Mouse (Mus musculus) neural tube, embryonic 12.5 days (tissue): ENCODE data around the gene Gtf2i. TPM values are rescaled to one million over a fixed set of nuclear protein-coding genes. Genes with fewer than 3 reads are reported as not detected.

Experiments used
- ATAC-seq: fragments of 200-750 bp; cut with Nextera tagmentation; 2 replicates; pipeline ENCODE4 v1.8.0; 2017; ENCODE audit warnings: low read depth, mild to moderate bottlenecking, moderate TSS enrichment, moderate library complexity; ENCODE audit not compliant: low FRiP score
- H3K27ac ChIP-seq: fragments of 300-500 bp; sonication (generic); 2 replicates; pipeline ENCODE4 v1.5.1; 2016
- H3K27me3 ChIP-seq: fragments of 300-500 bp; sonication (generic); replicated peaks from 2 replicates; pipeline ENCODE4 v1.6.1; 2016; ENCODE audit warnings: mild to moderate bottlenecking
- H3K36me3 ChIP-seq: fragments of 300-500 bp; sonication (generic); 2 replicates; pipeline ENCODE4 v1.6.1; 2016; ENCODE audit warnings: mild to moderate bottlenecking
- H3K4me1 ChIP-seq: fragments of 300-500 bp; sonication (generic); 2 replicates; pipeline ENCODE4 v1.6.1; 2016
- H3K4me2 ChIP-seq: fragments of 300-500 bp; sonication (generic); replicated peaks from 2 replicates; pipeline ENCODE4 v1.6.1; 2016; ENCODE audit warnings: mild to moderate bottlenecking
- H3K4me3 ChIP-seq: fragments of 300-500 bp; sonication (generic); 2 replicates; pipeline ENCODE4 v1.5.1; 2016
- H3K9ac ChIP-seq: fragments of 300-500 bp; sonication (generic); 2 replicates; pipeline ENCODE4 v1.6.1; 2016; ENCODE audit warnings: mild to moderate bottlenecking
- H3K9me3 ChIP-seq: fragments of 300-500 bp; sonication (generic); 2 replicates; pipeline ENCODE4 v1.6.1; 2016; ENCODE audit warnings: mild to moderate bottlenecking
- WGBS: fragments of 180-500 bp; shearing (Covaris S2); methylation state at CpG from one replicate; pipeline ENCODE4 v1.1.7; 2016; 5-methylcytosine and 5-hydroxymethylcytosine counted together
- polyA plus RNA-seq: library from polyadenylated mRNA; unstranded; fragments of >200 nt; fragmentation: Nextera tagmentation; extraction: Ambion mirVana; gene quantifications from 2 replicates; pipeline ENCODE4 v1.2.1, GENCODE M21; 2016

The Gtf2i gene
- polyA plus RNA-seq, 1 experiment from 2014 or later, result 214 TPM

- H3K9ac ChIP-seq, result no peak overlapping the region
- H3K36me3 ChIP-seq, result peaks cover 95% of the 10 kb centered on the region
- H3K4me3 ChIP-seq, result no peak overlapping the region
- H3K4me1 ChIP-seq, result no peaks in the 10 kb centered on the region
- no peak overlapping the region for H3K27ac ChIP-seq
- ATAC-seq, result no peak
- 95% methylated on average over 6 of the region's 6 CpGs for WGBS
- H3K9me3 ChIP-seq, result no peaks in the 10 kb centered on the region
- H3K27me3 ChIP-seq, result no peaks in the 10 kb centered on the region
- no peak overlapping the region for H3K4me2 ChIP-seq
Measured at GRCm38 (mm10) chr5:134291096-134291495, 23.5 kb downstream of the Gtf2i start.

GRCm38 (mm10) chr5:134289935-134290560 is 24.5 kb downstream of the Gtf2i start:
- 90% methylated on average over 12 of the region's 12 CpGs for WGBS
- no peaks in the 10 kb centered on the region for H3K9me3 ChIP-seq
- H3K27me3 ChIP-seq, result no peaks in the 10 kb centered on the region
- H3K4me1 ChIP-seq, result no peaks in the 10 kb centered on the region
- ATAC-seq, result no peak
- H3K9ac ChIP-seq, result no peak overlapping the region
- H3K4me2 ChIP-seq, result no peak overlapping the region
- no peak overlapping the region for H3K4me3 ChIP-seq
- no peak overlapping the region for H3K27ac ChIP-seq
- H3K36me3 ChIP-seq, result peaks cover 96% of the 10 kb centered on the region

- no peak overlapping the region for H3K9ac ChIP-seq
- no peak for ATAC-seq
- H3K4me2 ChIP-seq, result no peak overlapping the region
- no peak overlapping the region for H3K27ac ChIP-seq
- WGBS, result 97% methylated on average over 3 of the region's 3 CpGs
- H3K27me3 ChIP-seq, result no peaks in the 10 kb centered on the region
- no peaks in the 10 kb centered on the region for H3K4me1 ChIP-seq
- no peak overlapping the region for H3K4me3 ChIP-seq
- H3K36me3 ChIP-seq, result peaks cover 98% of the 10 kb centered on the region
- H3K9me3 ChIP-seq, result no peaks in the 10 kb centered on the region
Measured at GRCm38 (mm10) chr5:134288071-134288470, 26.5 kb downstream of the Gtf2i start.

- Histone ChIP-seq H3K9ac (no peak overlapping the region), H3K4me1 (no peaks in the 10 kb centered on the region), H3K4me3 (no peak overlapping the region), H3K4me2 (no peak overlapping the region), H3K9me3 (no peaks in the 10 kb centered on the region), H3K36me3 (peaks cover 97% of the 10 kb centered on the region), H3K27ac (no peak overlapping the region), H3K27me3 (no peaks in the 10 kb centered on the region)
- no peak for ATAC-seq
- WGBS, result 94% methylated on average over 12 of the region's 12 CpGs
Measured at GRCm38 (mm10) chr5:134284921-134285320, 29.6 kb downstream of the Gtf2i start.

- peaks cover 97% of the 10 kb centered on the region for H3K36me3 ChIP-seq
- 94% methylated on average over 9 of the region's 9 CpGs for WGBS
- no peak for ATAC-seq
Measured at GRCm38 (mm10) chr5:134282603-134283002, 32.0 kb downstream of the Gtf2i start.

GRCm38 (mm10) chr5:134282076-134282475 is 32.5 kb downstream of the Gtf2i start:
- WGBS, result 86% methylated on average over 3 of the region's 3 CpGs

More at GRCm38 (mm10) chr5:134282603-134283002, 32.0 kb downstream of the Gtf2i start:
- no peak overlapping the region for H3K4me2 ChIP-seq
- no peak overlapping the region for H3K9ac ChIP-seq
- no peak overlapping the region for H3K4me3 ChIP-seq
- no peak overlapping the region for H3K27ac ChIP-seq
- no peaks in the 10 kb centered on the region for H3K27me3 ChIP-seq
- H3K4me1 ChIP-seq, result no peaks in the 10 kb centered on the region
- no peaks in the 10 kb centered on the region for H3K9me3 ChIP-seq

GRCm38 (mm10) chr5:134279371-134279770 is 35.2 kb downstream of the Gtf2i start:
- 93% methylated on average over 7 of the region's 7 CpGs for WGBS
- Histone ChIP-seq H3K4me3 (no peak overlapping the region), H3K4me2 (no peak overlapping the region), H3K9ac (no peak overlapping the region), H3K27ac (no peak overlapping the region), H3K9me3 (no peaks in the 10 kb centered on the region), H3K36me3 (peaks cover 91% of the 10 kb centered on the region), H3K27me3 (no peaks in the 10 kb centered on the region), H3K4me1 (no peaks in the 10 kb centered on the region)
- ATAC-seq, result no peak

More at GRCm38 (mm10) chr5:134282076-134282475, 32.5 kb downstream of the Gtf2i start:
- Histone ChIP-seq H3K27ac (no peak overlapping the region), H3K4me3 (no peak overlapping the region), H3K27me3 (no peaks in the 10 kb centered on the region), H3K9ac (no peak overlapping the region), H3K9me3 (no peaks in the 10 kb centered on the region), H3K4me1 (no peaks in the 10 kb centered on the region), H3K4me2 (no peak overlapping the region), H3K36me3 (peaks cover 97% of the 10 kb centered on the region)
- no peak for ATAC-seq

GRCm38 (mm10) chr5:134277109-134277508 is 37.5 kb downstream of the Gtf2i start:
- Histone ChIP-seq H3K4me2 (no peak overlapping the region), H3K4me1 (no peaks in the 10 kb centered on the region), H3K9ac (no peak overlapping the region), H3K4me3 (no peak overlapping the region), H3K9me3 (no peaks in the 10 kb centered on the region), H3K27me3 (no peaks in the 10 kb centered on the region), H3K36me3 (peaks cover 91% of the 10 kb centered on the region), H3K27ac (no peak overlapping the region)
- 90% methylated on average over 4 of the region's 4 CpGs for WGBS
- ATAC-seq, result no peak

- no peaks in the 10 kb centered on the region for H3K27me3 ChIP-seq
- H3K9ac ChIP-seq, result no peak overlapping the region
- WGBS, result 91% methylated on average over 10 of the region's 10 CpGs
- H3K27ac ChIP-seq, result no peak overlapping the region
- no peaks in the 10 kb centered on the region for H3K4me1 ChIP-seq
- no peaks in the 10 kb centered on the region for H3K9me3 ChIP-seq
- H3K4me3 ChIP-seq, result no peak overlapping the region
- peaks cover 92% of the 10 kb centered on the region for H3K36me3 ChIP-seq
- no peak for ATAC-seq
- H3K4me2 ChIP-seq, result no peak overlapping the region
Measured at GRCm38 (mm10) chr5:134275556-134275955, 39.0 kb downstream of the Gtf2i start.

GRCm38 (mm10) chr5:134275021-134275420 is 39.5 kb downstream of the Gtf2i start:
- WGBS, result 92% methylated on average over 11 of the region's 11 CpGs
- Histone ChIP-seq H3K4me1 (no peaks in the 10 kb centered on the region), H3K27me3 (no peaks in the 10 kb centered on the region), H3K4me2 (no peak overlapping the region), H3K27ac (no peak overlapping the region), H3K36me3 (peaks cover 91% of the 10 kb centered on the region), H3K9me3 (no peaks in the 10 kb centered on the region), H3K4me3 (no peak overlapping the region), H3K9ac (no peak overlapping the region)
- ATAC-seq, result no peak

- Histone ChIP-seq H3K27ac (no peak overlapping the region), H3K4me2 (no peak overlapping the region), H3K36me3 (peaks cover 89% of the 10 kb centered on the region), H3K27me3 (no peaks in the 10 kb centered on the region), H3K9me3 (no peaks in the 10 kb centered on the region), H3K4me3 (no peak overlapping the region), H3K9ac (no peak overlapping the region), H3K4me1 (no peaks in the 10 kb centered on the region)
- WGBS, result 91% methylated on average over 8 of the region's 8 CpGs
- no peak for ATAC-seq
Measured at GRCm38 (mm10) chr5:134273761-134274160, 40.8 kb downstream of the Gtf2i start.

GRCm38 (mm10) chr5:134272761-134273160 is 41.8 kb downstream of the Gtf2i start:
- H3K36me3 ChIP-seq, result peaks cover 89% of the 10 kb centered on the region
- ATAC-seq, result no peak

GRCm38 (mm10) chr5:134271421-134271820 is 43.1 kb downstream of the Gtf2i start:
- H3K4me3 ChIP-seq, result no peak overlapping the region
- 89% methylated on average over 11 of the region's 11 CpGs for WGBS
- H3K9me3 ChIP-seq, result no peaks in the 10 kb centered on the region
- no peak overlapping the region for H3K4me2 ChIP-seq
- no peaks in the 10 kb centered on the region for H3K27me3 ChIP-seq
- ATAC-seq, result no peak
- no peaks in the 10 kb centered on the region for H3K4me1 ChIP-seq
- peaks cover 87% of the 10 kb centered on the region for H3K36me3 ChIP-seq
- H3K9ac ChIP-seq, result no peak overlapping the region
- H3K27ac ChIP-seq, result no peak overlapping the region

More at GRCm38 (mm10) chr5:134272761-134273160, 41.8 kb downstream of the Gtf2i start:
- Histone ChIP-seq H3K4me3 (no peak overlapping the region), H3K27ac (no peak overlapping the region), H3K27me3 (no peaks in the 10 kb centered on the region), H3K4me2 (no peak overlapping the region), H3K9ac (no peak overlapping the region), H3K9me3 (no peaks in the 10 kb centered on the region), H3K4me1 (no peaks in the 10 kb centered on the region)
- WGBS, result 88% methylated on average over 11 of the region's 11 CpGs
